Mouse (Mus musculus): ENCODE measurements around the gene Aldoc.
"Not testable (repeated sequence)": the region's sequence is repeated elsewhere in the genome, so short reads cannot be mapped to it uniquely, and the experiment has no call there.

Gene Aldoc

DNA sequence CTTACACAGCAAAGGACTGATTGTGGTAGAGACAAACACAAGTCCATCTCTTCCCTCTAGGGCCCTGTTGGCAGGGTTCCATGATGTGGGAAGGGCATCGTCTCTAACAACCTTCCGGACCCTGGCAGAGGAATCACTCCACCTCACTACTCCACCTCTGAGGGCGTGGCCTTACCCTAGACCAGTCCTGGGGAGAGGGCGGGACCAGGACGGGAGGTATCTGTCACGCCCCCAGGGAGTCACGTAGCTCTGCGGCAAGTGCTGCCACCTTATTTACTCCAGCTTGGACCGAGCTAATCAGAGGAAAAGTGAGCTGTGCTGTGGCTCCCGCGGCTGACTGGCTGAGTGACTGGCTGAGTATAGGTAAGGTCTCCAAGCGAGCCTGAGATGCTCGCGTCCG is at the start of gene Aldoc:
Gene Aldoc, plus strand, starts transcription at position 109 of the 400 bp plus-strand sequence.
- peak; percentile 65 for DNase-seq (ENCODE audit: low read depth, low spot score)

GRCm38 (mm10) chr11:78275596-78275995 is 47.2 kb upstream of the Aldoc start:
- no peak for DNase-seq (ENCODE audit: low read depth, low spot score)

DNA sequence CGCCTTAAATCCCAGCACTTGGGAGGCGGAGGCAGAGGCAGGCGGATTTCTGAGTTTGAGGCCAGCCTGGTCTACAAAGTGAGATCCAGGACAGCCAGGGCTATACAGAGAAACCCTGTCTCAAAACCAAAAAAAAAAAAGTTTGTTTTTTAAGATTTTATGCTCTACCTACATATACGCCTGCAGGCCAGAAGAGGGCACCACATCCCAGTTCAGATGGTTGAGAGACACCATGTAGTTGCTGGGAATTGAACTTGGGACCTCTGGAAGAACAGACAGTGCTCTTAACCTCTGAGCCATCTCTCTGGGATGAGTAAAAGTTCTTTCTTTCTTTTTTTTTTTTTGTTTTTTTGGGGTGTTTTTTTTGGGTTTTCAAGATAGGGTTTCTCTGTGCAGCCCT is 46.6 kb upstream of the Aldoc start:
- DNase-seq (ENCODE audit: low read depth, low spot score) = not testable (repeated sequence)

GRCm38 (mm10) chr11:78278853-78279252 is 43.9 kb upstream of the Aldoc start:
- DNase-seq (ENCODE audit: low read depth, low spot score) = no peak

- DNase-seq (ENCODE audit: low read depth, low spot score) = no peak
Observed at GRCm38 (mm10) chr11:78279586-78279985, 43.2 kb upstream of the Aldoc start.

DNA sequence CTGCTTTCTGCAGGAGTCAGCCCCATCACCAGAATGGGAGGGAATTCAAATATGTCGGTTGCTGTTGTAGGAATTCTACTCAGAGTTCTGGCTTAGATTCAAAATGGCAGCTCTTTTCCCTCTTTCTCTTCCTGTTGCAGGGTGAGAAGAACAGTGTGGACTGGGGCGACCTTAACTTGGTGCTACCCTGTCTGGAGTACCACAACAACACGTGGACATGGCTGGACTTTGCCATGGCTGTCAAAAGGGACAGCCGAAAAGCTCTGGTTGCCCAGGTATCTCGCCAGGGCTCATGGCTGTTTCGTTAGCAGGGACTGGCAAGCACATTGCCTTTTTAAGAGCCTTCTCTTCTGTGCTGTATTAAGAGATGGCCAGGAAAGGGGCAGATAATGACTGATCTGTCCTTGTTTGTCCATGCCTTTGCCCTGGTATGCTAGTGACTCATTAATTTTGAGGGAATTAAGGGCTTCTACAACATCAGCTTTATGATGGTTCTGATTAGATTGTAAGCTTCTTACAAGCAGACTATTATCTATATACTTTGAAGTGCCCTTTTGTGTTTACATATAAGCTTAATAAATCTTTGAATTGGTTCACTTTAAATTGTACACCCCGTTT is 33.5 kb upstream of the Aldoc start:
- DNase-seq (ENCODE audit: low read depth, low spot score) = no peak

- no peak for DNase-seq (ENCODE audit: low read depth, low spot score)
Observed at GRCm38 (mm10) chr11:78290654-78291053, 32.1 kb upstream of the Aldoc start, which contains the start of gene BC030499. TSS of gene BC030499 (plus strand) at chr11:78290841.

- no peak for DNase-seq (ENCODE audit: low read depth, low spot score)
Observed at GRCm38 (mm10) chr11:78294585-78294984, 28.2 kb upstream of the Aldoc start.

- DNase-seq (ENCODE audit: low read depth, low spot score) = no peak
Observed at GRCm38 (mm10) chr11:78300917-78301316, 21.9 kb upstream of the Aldoc start.

DNA sequence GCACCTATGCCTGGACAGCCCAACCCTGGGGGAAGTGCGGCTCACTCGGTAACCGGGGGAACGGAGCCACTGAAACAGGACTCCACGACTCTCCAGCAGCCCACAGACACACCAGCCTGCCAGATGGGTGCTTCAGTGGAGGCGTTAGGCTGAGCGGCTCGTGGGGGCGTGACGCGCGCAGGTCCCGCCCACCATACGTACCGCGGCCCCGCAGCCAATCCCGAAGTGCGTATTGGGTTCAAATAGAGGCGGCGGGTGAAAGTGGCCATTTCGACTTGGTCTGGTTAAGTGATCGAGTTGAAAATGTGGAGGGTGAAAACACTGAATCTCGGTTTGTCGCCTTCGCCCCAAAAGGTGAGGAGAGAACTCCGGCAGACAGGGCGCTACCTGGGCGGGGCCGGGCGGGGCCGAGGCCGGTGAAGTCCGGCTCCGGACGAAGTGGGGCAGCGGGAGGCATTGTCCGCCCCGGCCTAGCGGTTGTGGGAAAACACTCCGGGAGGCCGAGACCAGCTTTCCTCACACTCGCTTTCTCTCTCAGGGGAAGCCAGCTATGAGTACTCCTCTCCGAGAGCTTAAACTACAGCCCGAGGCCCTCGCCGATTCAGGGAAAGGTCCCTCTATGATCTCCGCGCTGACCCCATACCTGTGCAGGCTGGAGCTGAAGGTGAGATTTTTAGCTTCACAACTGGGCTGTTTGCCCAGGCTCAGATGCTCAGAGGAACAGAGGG is 21.2 kb upstream of the Aldoc start, which contains the start of gene Spag5:
Gene Spag5, plus strand, starts transcription at position 173 of the 728 bp plus-strand sequence.
- peak; percentile 80 for DNase-seq (ENCODE audit: low read depth, low spot score)

DNA sequence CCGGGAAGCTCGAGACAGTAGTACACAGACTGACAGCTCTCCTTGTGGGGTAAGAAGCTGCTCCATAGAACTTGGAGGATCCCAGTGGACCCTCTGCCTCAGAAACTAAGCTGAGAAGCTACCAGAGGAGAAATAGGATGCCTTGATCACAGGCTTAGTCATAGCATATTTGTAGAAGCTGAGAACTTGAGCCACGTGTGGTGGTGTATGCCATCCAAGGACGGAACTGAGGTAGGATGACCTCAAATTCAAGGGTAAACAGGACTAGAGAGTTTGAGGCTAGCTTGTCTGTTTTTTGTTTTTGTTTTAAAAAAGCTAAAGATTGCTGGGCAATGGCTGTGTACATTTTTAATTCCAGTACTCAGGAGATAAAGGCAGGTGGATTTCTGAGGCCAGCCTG is 17.5 kb upstream of the Aldoc start:
- DNase-seq (ENCODE audit: low read depth, low spot score) = no peak

GRCm38 (mm10) chr11:78310861-78311511 is 11.8 kb upstream of the Aldoc start:
- DNase-seq (ENCODE audit: low read depth, low spot score) = no peak

DNA sequence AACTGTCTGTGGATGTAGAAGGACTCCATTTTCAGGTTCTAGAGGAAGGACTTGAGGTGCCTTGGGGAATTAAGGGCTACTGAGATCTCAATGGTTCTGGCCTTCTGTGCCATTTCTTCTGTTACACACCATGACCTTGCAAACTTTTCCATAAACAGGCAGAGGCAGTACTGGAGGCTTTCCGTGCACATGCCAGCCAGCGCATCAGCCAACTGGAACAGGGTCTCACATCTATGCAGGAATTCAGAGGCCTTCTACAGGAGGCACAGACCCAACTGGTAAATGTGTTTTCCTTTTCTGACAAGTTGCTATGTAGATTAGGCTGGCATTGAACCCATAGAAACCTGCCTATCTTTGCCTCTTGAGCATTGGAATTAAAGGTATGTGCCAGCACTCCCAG is 9.1 kb upstream of the Aldoc start:
- DNase-seq (ENCODE audit: low read depth, low spot score) = no peak

DNA sequence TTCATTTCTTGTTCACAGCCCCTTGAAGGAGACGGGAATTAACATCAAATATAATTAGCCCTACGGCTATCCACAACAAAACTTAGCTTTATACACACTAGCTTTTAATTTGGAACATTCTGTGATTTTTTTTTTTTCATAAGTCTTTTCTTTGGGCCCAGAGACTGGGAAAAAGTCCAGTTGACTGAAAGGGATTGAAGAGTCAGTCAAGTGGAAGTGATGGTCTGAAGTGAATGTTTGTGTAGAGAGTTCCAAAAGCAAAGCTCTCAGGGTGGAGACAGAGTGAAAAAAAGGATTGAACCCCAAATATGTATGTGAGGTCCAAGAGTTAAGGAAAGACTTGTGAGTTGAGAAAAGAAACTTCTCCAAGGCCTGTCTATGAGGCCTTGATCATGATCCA is 4.4 kb upstream of the Aldoc start:
- DNase-seq (ENCODE audit: low read depth, low spot score) = no peak

- no peak for DNase-seq (ENCODE audit: low read depth, low spot score)
Observed at GRCm38 (mm10) chr11:78322076-78322831, 514 bp upstream of the Aldoc start.

GRCm38 (mm10) chr11:78324000-78324785 is 1.4 kb downstream of the Aldoc start:
- no peak for DNase-seq (ENCODE audit: low read depth, low spot score)

GRCm38 (mm10) chr11:78324965-78325364 is 2.2 kb downstream of the Aldoc start:
- DNase-seq (ENCODE audit: low read depth, low spot score) = no peak

DNA sequence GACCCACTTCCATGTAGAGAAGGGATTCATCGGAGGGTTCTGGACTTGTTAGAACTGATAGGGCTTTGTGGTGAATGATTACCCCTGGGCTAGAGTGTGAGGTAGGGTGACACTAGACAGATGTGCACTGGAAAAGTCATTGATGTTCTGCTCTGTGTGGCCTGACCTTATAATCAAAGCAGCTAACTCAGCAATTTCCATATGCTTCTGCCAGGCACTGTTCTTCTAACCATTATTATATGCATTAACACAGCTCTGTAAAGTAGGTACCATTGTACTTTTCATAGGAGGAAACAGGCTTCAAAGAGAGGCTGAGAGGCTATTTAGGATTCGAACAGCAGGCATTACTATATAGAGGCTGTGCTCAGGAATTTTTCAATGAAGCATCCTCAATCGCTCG is 4.4 kb downstream of the Aldoc start:
- no peak for DNase-seq (ENCODE audit: low read depth, low spot score)

DNA sequence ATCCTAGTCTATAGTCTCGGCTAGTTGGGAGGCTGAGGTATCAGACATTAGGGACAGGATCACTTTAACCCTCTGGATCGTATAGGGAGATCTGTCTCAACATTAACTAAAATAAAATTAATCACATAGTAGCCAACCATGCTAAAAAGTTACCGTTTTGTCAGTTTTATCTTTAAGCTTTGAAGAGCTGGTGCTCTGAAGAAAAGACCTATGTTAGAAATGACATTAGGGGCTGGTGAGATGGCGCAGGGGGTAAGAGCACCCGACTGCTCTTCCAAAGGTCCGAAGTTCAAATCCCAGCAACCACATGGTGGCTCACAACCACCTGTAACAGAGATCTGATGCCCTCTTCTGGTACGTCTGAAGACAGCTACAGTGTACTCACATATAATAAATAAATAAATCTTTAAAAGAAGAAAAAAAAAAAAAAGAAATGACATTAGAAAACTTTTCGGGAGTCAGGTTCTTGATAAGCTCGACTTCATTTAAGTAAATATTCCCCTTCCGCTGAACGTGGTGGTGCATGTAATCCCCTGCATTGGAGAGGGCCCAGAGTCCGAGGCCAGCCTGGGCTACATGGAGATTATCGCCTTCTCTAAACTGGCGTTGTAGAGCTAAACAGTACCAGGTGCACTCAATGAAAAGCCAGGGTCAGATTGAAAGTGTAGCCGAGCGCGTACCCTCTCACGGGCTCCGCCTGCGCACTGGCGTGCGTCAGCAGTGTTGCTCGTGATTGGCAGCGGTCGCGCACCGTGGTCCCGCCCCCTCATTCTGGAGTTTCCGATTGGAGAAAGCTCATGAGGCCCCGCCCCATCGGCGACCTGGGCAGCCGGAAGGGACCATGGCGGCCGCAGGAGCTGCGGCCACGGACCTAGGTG is 5.1 kb downstream of the Aldoc start, which contains the start of gene Pigs:
Gene Pigs, plus strand, starts transcription at position 782 of the 878 bp plus-strand sequence.
- DNase-seq (ENCODE audit: low read depth, low spot score) = peak; percentile 88

- DNase-seq (ENCODE audit: low read depth, low spot score) = no peak
Observed at GRCm38 (mm10) chr11:78328512-78329056, 5.8 kb downstream of the Aldoc start.

Data from retina, postnatal 7 days (tissue).